Mouse (Mus musculus) liver, adult 2 months (tissue): ENCODE measurements at regions not wholly inside any gene's neighbourhood (a gene's known extent, or its start where the extent isn't known, plus 50 kb on each side); places are given as distances from the start of the nearest gene placed in this dataset.

Experiments
- CTCF ChIP-seq: fragments of 200-500 bp; IDR thresholded peaks from 2 replicates; pipeline ENCODE4 v1.5.1; 2011; ENCODE audit warnings: low read depth, low read length, control low read depth
- POLR2A ChIP-seq: fragments of 200-500 bp; IDR thresholded peaks from 2 replicates; pipeline ENCODE4 v1.6.1; 2011; ENCODE audit warnings: low read length, control low read depth; ENCODE audit not compliant: insufficient read depth; ENCODE audit errors: extremely low read depth

GRCm38 (mm10) chr7:124647131-124647530 lies 664.5 kb downstream of the Hs3st4 start:
- TF ChIP-seq CTCF (no peak), POLR2A (no peak)
